Mouse (Mus musculus) v-Abl transformed pro-B cells (cell line): Measurements from ENCODE around the gene Sft2d1.

Source experiments
- in situ Hi-C, 2 experiments: fragments of 400-800 bp; cut with MboI; formaldehyde crosslinking; loops; one replicate each; pipeline ENCODE4 v1.15.1; 2025; ENCODE audit not compliant: unreplicated experiment in 2 of 2

Sft2d1 gene

DNA sequence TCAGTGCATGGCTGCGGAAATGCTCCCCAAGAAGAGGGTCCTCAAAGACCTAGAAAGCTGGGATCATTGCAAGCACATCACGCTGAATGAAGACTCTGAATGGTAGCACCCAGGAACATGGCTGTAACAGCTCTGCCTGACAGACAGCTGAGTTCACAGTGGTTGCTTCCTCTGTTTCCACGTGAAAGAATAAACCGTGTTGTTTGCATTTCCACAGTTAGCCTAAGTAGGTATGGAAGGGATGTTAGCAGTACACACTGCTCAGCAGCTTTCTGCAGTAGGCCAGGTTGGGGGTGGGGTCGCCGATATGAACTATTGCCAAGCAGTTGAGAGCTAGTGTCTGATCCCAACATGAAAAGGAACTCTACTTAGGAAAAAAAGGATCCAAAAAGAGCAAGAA is 44.8 kb downstream of the Sft2d1 start, which contains the start of gene T2:
Gene T2, plus strand, starts transcription at position 301 of the 400 bp plus-strand sequence.
- in situ Hi-C loops = no loop called here

DNA sequence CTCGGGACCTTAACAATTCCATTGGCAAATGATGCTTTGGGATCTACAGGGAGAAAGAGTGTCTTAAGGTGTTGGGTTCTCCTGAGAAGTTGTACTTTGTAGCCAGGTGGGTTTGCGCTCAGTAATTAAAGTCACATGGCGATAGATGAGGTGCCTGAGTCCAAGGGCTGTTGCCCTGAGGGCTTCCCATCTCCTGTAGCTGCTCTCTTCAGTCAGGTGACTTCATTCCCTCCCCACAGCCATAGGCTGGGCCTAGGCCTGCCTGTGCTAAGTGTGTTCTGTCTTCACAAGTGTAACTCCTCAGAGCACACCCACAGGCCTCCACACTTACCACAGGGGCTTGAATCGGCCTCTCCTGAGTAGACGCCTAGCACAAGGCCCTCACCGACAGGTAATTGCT is 46.6 kb downstream of the Sft2d1 start:
- in situ Hi-C loops = no loop called here

DNA sequence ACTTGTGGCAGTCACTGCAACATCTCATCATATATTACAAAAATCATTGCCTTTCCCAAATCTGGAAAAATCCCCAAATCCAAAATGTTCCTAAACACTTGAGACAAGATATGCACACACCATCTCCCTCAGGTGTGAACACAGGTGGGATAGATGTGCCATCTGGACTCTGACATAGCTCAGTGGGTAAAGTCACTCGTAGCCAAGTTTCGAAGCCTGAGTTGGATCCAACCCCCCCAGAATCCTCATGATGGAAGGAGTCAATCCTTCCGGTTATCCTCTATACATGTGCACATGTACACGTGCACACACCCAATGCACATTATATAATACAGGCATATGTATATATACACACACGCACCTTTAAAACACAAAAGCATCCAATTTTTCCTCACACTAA is 50.0 kb downstream of the Sft2d1 start:
- in situ Hi-C loops = no loop called here

DNA sequence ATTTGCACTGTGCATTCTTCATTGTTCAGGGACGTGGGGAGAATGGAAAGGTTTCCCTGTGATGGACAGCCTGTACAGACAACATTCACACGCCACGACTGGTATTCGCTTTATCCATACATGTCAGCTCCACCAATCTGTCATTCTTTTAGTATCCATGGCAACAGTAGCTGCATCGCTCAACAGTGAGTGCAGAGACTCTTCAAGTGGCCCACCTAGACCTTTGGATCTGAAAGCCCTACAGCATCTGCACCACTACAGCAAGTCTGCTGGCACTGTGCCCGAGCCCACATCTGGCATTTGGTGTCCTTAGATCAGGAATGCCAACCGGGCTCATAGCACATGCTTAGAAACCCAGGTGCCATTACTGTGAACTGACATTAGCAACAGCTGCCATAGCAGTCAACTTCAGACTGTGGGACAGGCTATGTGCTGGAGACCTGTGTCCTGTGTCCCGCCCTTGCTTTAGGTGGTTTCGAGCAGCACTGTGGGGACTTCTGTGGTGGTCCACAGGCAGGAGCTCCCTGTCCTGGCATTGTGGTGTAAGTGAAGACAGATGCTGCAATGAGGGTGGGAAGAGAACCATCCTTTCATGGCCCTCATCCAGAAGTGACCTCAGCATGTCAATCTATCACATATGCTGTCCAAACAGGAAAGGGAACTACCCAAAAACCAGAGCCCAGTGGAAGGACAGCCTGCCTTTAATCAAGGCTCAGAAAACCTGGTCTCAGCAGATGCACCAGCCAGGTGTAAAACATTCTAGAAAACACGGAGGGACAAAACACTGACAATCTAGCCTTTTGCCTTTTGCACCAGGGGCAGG is 50.6 kb downstream of the Sft2d1 start:
- in situ Hi-C loops = no loop called here

DNA sequence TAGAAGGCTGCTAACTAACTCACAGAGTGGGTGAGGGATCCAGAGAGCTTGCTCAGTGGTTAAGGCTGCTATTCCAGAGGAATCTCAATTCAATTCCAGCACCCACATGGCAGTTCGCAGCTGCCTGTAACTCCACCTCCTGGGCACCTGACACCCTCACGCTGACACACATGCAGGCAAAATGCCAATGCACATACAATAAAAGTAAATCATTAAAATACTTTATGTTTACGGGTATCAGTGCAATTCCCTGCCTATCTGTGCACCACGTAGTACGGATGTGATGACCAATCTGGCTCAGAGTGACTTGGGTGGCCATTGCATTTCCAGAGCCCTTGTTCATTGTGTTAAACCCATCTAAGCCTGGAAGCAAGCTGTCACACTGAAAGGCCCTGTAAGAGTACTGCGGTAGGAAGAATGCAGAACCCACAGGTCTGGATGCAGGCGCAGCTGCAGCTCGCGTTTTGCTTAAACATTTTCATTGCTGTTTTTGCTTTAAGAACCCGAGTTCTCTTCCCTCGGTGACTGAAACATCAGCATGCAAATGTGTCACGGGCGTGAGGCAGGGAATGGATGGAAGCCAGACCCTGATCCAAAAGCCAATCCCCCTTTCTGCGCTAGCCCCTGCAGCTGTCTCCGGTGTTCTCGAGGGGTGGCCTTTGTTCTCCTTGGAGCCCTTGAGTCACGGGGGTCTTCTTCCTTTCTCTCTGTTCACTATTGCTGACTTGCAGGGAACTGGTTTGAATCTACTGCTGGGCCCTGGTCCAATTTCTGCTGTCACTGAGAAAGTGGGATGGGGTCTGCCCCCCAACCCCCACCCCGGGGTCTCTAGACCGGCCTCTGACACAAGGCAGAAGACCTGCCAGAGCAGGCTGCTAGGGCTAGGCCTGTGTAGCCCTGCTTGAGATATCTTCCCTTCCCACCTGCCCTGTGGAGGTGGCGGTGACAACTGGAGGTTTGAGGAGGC is 56.9 kb downstream of the Sft2d1 start:
- in situ Hi-C loops = no loop called here

DNA sequence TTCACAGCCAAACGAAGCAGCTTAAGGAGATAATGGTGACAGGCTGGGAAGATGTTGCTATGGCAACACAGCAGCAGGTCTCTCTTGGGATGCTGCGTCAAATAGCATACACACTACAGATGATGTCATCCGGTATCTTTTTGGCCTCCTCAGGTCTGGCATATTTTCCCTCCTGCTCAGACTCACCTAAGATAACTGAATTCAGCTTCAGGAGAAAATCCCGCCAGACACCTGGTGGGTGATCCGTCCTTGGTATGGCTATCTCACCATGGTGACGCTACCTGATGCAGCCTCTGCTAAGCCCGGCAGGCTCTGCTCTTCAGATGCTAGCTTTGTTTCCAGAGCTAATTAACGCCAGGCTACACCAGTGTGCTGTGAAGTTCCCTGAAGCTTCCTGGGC is 57.7 kb downstream of the Sft2d1 start:
- in situ Hi-C loops = no loop called here

DNA sequence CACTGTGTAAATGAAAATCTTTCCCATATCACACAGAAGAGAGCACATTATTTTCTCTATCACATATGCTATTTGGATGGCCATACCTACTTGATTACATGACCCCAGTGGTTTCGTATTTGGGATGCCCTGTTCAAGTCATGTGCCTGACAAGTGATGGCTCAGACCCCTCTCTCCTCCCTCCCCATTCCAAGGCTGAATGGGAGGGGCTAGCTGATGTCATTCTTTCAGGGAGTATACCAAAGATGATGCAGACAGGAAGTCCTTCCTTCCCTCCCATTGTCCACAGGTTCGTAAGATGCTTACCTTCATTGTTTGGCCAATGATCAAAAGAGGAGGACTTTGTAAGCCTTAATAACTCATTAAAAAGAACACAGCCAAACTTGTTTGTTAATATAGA is 58.3 kb downstream of the Sft2d1 start:
- in situ Hi-C loops = no loop called here

DNA sequence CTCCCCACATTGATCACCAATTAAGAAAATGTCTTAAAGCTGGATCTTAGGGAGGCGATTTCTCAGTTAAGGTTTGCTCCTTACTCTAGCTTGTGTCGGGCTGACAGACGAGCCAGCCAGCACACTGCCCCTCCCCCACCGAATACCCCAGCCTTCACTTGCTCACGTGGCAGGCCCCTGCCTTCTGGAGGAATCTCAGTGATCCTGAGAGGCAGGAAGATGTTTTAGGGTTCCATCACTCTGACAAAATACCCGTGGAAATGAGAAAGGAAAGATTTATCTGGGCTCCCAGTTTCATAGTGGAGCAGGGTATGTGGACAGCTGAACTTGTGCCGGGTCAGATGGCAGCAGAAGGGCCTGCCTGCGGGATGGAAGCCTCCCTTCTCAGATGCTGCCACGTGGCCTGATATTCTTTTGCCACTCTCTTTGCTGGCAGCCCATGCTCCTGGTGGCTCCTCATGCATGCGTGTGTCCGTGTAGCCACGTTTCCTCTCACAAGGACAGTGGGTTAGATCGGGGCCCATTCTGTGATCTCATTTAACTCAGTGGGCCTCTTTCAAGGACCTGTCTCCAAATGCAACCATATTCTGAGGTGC is 59.8 kb downstream of the Sft2d1 start:
- in situ Hi-C loops = loop anchor here (5.0 to 10.0 kb wide), 7 partner anchors 108 to 506 kb away; no protein-coding TSS in a partner anchor

DNA sequence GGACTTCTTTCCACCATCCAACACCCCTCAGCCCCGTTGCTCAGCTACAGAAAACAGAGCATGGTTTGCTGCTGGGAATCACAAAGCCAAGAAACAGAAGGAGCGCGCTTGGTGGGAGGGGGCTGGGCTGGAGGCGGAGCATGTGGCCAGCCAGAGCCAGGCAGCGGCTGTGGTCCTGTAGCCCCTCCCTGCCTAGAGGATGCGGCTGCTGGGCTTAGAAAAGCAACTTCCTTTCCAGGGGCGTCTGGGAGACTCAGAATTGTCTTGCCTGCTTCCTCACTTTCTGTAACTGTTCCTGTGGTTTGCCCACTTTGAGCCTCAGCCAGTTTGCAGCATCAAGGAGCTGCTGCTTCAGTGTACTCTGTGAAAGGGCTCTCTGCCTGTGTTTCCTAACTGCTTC is 60.9 kb downstream of the Sft2d1 start:
- in situ Hi-C loops = loop anchor here (5.0 to 10.0 kb wide), 7 partner anchors 110 to 507 kb away; no protein-coding TSS in a partner anchor

DNA sequence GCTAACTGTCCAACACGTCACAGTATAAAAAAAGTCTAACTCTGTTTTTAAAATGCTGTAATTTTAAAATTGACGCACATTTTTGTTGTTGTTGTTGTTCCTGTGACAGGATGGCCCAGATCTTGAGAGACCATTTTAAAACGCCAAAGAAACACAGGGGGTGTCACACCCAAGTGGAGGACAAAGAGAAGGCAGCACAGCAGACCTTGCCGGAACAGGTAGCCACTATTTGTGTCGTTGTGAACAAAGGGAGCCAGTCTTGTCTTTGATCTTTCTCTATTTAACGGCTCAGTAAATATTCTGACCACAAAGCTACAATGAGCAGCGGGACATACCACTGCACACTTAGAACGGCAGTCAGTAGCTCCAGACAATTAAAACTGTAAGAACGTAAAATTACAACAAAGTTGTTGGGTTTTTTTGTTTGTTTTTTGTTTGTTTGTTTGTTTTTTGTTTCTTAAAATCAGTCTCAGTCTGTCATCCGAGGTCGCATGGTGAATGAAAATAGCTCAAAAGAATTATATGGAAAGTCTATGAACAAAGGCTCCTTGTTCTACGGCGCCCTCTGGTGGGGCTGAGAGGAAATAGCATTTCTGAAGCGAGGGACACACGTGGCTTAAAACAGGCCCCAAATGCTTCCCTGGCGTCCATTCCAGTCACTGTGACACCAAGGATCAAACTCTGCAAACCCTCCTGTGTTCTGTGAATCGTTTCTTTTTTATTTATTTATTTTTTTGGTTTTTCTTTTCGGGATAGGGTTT is 61.6 kb downstream of the Sft2d1 start:
- in situ Hi-C loops = loop anchor here (5.0 to 10.0 kb wide), 7 partner anchors 110 to 508 kb away; no protein-coding TSS in a partner anchor
